Mouse (Mus musculus): ENCODE data around the gene Eya3. TPM values are rescaled to one million over a fixed set of nuclear protein-coding genes. Genes with fewer than 3 reads are reported as not detected.

The Eya3 gene
- polyA plus RNA-seq, 1 experiment from 2014 or later, result 24.7 TPM

- no peak for ATAC-seq (ENCODE audit: insufficient read depth, low FRiP score, low read depth)
- Histone ChIP-seq H3K27me3 (replicated peaks) (no peaks in the 10 kb centered on the region), H3K4me2 (no peak overlapping the region), H3K4me1 (0 out of 2 replicates have a peak, but pooled peaks cover 4% of the 10 kb centered on the region), H3K36me3 (no peaks in the 10 kb centered on the region), H3K4me3 (replicated peaks) (no peak overlapping the region), H3K9ac (no peak overlapping the region), H3K27ac (no peak overlapping the region), H3K9me3 (no peaks in the 10 kb centered on the region)
- 60% methylated on average over 6 of the region's 6 CpGs for WGBS
Measured at GRCm38 (mm10) chr4:132649271-132649999, 10.6 kb downstream of the Eya3 start.

- no peak for ATAC-seq (ENCODE audit: insufficient read depth, low FRiP score, low read depth)
- Histone ChIP-seq H3K27ac (peak overlapping the region; percentile 16; the same call in 1 of the 2 replicates), H3K4me2 (no peak overlapping the region), H3K27me3 (replicated peaks) (no peaks in the 10 kb centered on the region), H3K4me1 (0 out of 2 replicates have a peak, but pooled peaks cover 4% of the 10 kb centered on the region), H3K4me3 (replicated peaks) (no peak overlapping the region), H3K36me3 (no peaks in the 10 kb centered on the region), H3K9ac (no peak overlapping the region), H3K9me3 (no peaks in the 10 kb centered on the region)
- WGBS, result 26% methylated on average over 4 of the region's 4 CpGs
Measured at GRCm38 (mm10) chr4:132652842-132653241, 14.1 kb downstream of the Eya3 start.

- 58% methylated on average over 3 of the region's 3 CpGs for WGBS
- Histone ChIP-seq H3K27me3 (replicated peaks) (no peaks in the 10 kb centered on the region), H3K36me3 (peaks cover 7% of the 10 kb centered on the region; the same call in 1 of the 2 replicates), H3K9ac (no peak overlapping the region), H3K4me1 (0 out of 2 replicates have a peak, but pooled peaks cover 4% of the 10 kb centered on the region), H3K4me3 (replicated peaks) (no peak overlapping the region), H3K4me2 (no peak overlapping the region), H3K27ac (no peak overlapping the region), H3K9me3 (no peaks in the 10 kb centered on the region)
- ATAC-seq (ENCODE audit: insufficient read depth, low FRiP score, low read depth), result no peak
Measured at GRCm38 (mm10) chr4:132653799-132654198, 15.0 kb downstream of the Eya3 start.

GRCm38 (mm10) chr4:132655290-132655689, 16.5 kb downstream of the Eya3 start:
- 61% methylated on average over 5 of the region's 5 CpGs for WGBS
- Histone ChIP-seq H3K9me3 (no peaks in the 10 kb centered on the region), H3K27ac (no peak overlapping the region), H3K4me3 (replicated peaks) (no peak overlapping the region), H3K4me2 (no peak overlapping the region), H3K9ac (no peak overlapping the region), H3K36me3 (peaks cover 11% of the 10 kb centered on the region), H3K4me1 (0 out of 2 replicates have a peak, but pooled peaks cover 4% of the 10 kb centered on the region), H3K27me3 (replicated peaks) (no peaks in the 10 kb centered on the region)
- ATAC-seq (ENCODE audit: insufficient read depth, low FRiP score, low read depth), result no peak

GRCm38 (mm10) chr4:132659106-132659505, 20.3 kb downstream of the Eya3 start:
- Histone ChIP-seq H3K4me3 (replicated peaks) (no peak overlapping the region), H3K4me2 (no peak overlapping the region), H3K27me3 (replicated peaks) (no peaks in the 10 kb centered on the region), H3K9ac (no peak overlapping the region), H3K36me3 (peaks cover 11% of the 10 kb centered on the region), H3K27ac (no peak overlapping the region), H3K9me3 (no peaks in the 10 kb centered on the region), H3K4me1 (no peaks in the 10 kb centered on the region)
- ATAC-seq (ENCODE audit: insufficient read depth, low FRiP score, low read depth), result no peak
- WGBS, result 89% methylated on average over 7 of the region's 7 CpGs

GRCm38 (mm10) chr4:132672697-132673096, 33.9 kb downstream of the Eya3 start:
- no peak overlapping the region for H3K4me2 ChIP-seq
- H3K36me3 ChIP-seq, result peaks cover 13% of the 10 kb centered on the region
- H3K4me1 ChIP-seq, result no peaks in the 10 kb centered on the region
- H3K9me3 ChIP-seq, result no peaks in the 10 kb centered on the region
- H3K27me3 ChIP-seq (replicated peaks), result no peaks in the 10 kb centered on the region
- no peak overlapping the region for H3K4me3 ChIP-seq (replicated peaks)
- ATAC-seq (ENCODE audit: insufficient read depth, low FRiP score, low read depth), result no peak
- 96% methylated on average over 5 of the region's 5 CpGs for WGBS
- no peak overlapping the region for H3K9ac ChIP-seq
- H3K27ac ChIP-seq, result no peak overlapping the region

GRCm38 (mm10) chr4:132676771-132677539, 38.2 kb downstream of the Eya3 start:
- Histone ChIP-seq H3K4me2 (no peak overlapping the region), H3K9ac (no peak overlapping the region), H3K4me1 (no peaks in the 10 kb centered on the region), H3K27ac (peak overlapping the region; percentile 65; the same call in 1 of the 2 replicates), H3K27me3 (replicated peaks) (no peaks in the 10 kb centered on the region), H3K36me3 (peaks cover 9% of the 10 kb centered on the region; the same call in 1 of the 2 replicates), H3K4me3 (replicated peaks) (no peak overlapping the region), H3K9me3 (no peaks in the 10 kb centered on the region)
- WGBS, result 77% methylated on average over 7 of the region's 7 CpGs
- peak; percentile 70 for ATAC-seq (ENCODE audit: insufficient read depth, low FRiP score, low read depth)

- no peaks in the 10 kb centered on the region for H3K27me3 ChIP-seq (replicated peaks)
Measured at GRCm38 (mm10) chr4:132689634-132690033, 50.8 kb downstream of the Eya3 start.

GRCm38 (mm10) chr4:132693366-132693765, 54.6 kb downstream of the Eya3 start:
- no peak overlapping the region for H3K4me2 ChIP-seq
- no peak overlapping the region for H3K27ac ChIP-seq
- H3K27me3 ChIP-seq (replicated peaks), result no peaks in the 10 kb centered on the region
- no peak overlapping the region for H3K4me3 ChIP-seq (replicated peaks)
- 93% methylated on average over 3 of the region's 3 CpGs for WGBS
- H3K9ac ChIP-seq, result no peak overlapping the region
- no peaks in the 10 kb centered on the region for H3K4me1 ChIP-seq
- no peaks in the 10 kb centered on the region for H3K9me3 ChIP-seq
- ATAC-seq (ENCODE audit: insufficient read depth, low FRiP score, low read depth), result no peak
- H3K36me3 ChIP-seq, result peaks cover 24% of the 10 kb centered on the region; the same call in 1 of the 2 replicates

More at GRCm38 (mm10) chr4:132689634-132690033, 50.8 kb downstream of the Eya3 start:
- Histone ChIP-seq H3K9ac (no peak overlapping the region), H3K27ac (no peak overlapping the region), H3K4me2 (no peak overlapping the region), H3K4me1 (no peaks in the 10 kb centered on the region), H3K36me3 (peaks cover 16% of the 10 kb centered on the region; the same call in 1 of the 2 replicates), H3K4me3 (replicated peaks) (no peak overlapping the region), H3K9me3 (no peaks in the 10 kb centered on the region)
- ATAC-seq (ENCODE audit: insufficient read depth, low FRiP score, low read depth), result no peak
- WGBS, result 84% methylated on average over 2 of the region's 2 CpGs

- H3K27me3 ChIP-seq (replicated peaks), result no peaks in the 10 kb centered on the region
- H3K4me2 ChIP-seq, result no peak overlapping the region
- H3K9ac ChIP-seq, result no peak overlapping the region
- 96% methylated on average over 5 of the region's 5 CpGs for WGBS
- H3K9me3 ChIP-seq, result no peaks in the 10 kb centered on the region
- H3K4me1 ChIP-seq, result no peaks in the 10 kb centered on the region
- no peak overlapping the region for H3K4me3 ChIP-seq (replicated peaks)
- ATAC-seq (ENCODE audit: insufficient read depth, low FRiP score, low read depth), result no peak
- peaks cover 37% of the 10 kb centered on the region for H3K36me3 ChIP-seq
- no peak overlapping the region for H3K27ac ChIP-seq
Measured at GRCm38 (mm10) chr4:132702076-132702475, 63.3 kb downstream of the Eya3 start.

GRCm38 (mm10) chr4:132706885-132707284, 68.1 kb downstream of the Eya3 start:
- H3K9ac ChIP-seq, result no peak overlapping the region
- no peak overlapping the region for H3K4me3 ChIP-seq (replicated peaks)
- no peak overlapping the region for H3K4me2 ChIP-seq
- no peaks in the 10 kb centered on the region for H3K27me3 ChIP-seq (replicated peaks)
- no peak for ATAC-seq (ENCODE audit: insufficient read depth, low FRiP score, low read depth)
- 95% methylated on average over 8 of the region's 8 CpGs for WGBS
- no peaks in the 10 kb centered on the region for H3K4me1 ChIP-seq
- no peaks in the 10 kb centered on the region for H3K9me3 ChIP-seq
- peaks cover 62% of the 10 kb centered on the region for H3K36me3 ChIP-seq
- H3K27ac ChIP-seq, result no peak overlapping the region

GRCm38 (mm10) chr4:132713181-132713580, 74.4 kb downstream of the Eya3 start:
- Histone ChIP-seq H3K27ac (no peak overlapping the region), H3K4me1 (no peaks in the 10 kb centered on the region), H3K9ac (no peak overlapping the region), H3K27me3 (replicated peaks) (no peaks in the 10 kb centered on the region), H3K4me3 (replicated peaks) (no peak overlapping the region), H3K4me2 (no peak overlapping the region), H3K36me3 (peaks cover 58% of the 10 kb centered on the region), H3K9me3 (no peaks in the 10 kb centered on the region)
- 95% methylated on average over 7 of the region's 7 CpGs for WGBS
- no peak for ATAC-seq (ENCODE audit: insufficient read depth, low FRiP score, low read depth)
